Mouse (Mus musculus) ZHBTc4 (cell line): Measurements from ENCODE around the gene Entpd3.
"Not testable (repeated sequence)": the region's sequence is repeated elsewhere in the genome, so short reads cannot be mapped to it uniquely, and the experiment has no call there.

Source experiments
- DNase-seq: peaks from one replicate; pipeline ENCODE4 v3.0.0-alpha.2; 2011; ENCODE audit warnings: low read depth, low spot score

Entpd3 gene

DNA sequence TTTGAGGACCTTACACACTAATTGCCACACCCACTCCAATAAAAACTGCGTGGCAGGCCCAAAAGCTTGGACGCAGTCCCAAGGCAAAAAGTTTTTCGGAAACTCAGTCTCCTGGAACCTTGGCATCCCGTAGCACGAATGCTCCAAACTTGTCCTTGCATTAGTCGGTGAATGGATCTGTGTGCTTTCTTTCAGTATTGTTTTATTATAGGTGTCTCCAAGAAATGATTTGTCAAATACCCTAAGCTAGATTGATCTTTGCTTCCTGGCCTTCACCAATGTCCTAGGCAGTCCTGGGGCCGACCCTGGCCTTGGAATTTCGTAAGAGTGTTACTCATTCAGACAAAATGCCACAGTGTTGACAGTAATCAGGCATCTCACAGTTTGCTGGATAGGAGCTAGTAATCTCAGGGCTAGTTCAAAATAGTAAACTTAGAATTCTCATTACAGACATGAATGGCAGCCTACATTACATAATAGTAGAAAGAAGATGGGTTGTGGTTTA lies 6.1 kb upstream of the Entpd3 start:
- DNase-seq: not testable (repeated sequence)

DNA sequence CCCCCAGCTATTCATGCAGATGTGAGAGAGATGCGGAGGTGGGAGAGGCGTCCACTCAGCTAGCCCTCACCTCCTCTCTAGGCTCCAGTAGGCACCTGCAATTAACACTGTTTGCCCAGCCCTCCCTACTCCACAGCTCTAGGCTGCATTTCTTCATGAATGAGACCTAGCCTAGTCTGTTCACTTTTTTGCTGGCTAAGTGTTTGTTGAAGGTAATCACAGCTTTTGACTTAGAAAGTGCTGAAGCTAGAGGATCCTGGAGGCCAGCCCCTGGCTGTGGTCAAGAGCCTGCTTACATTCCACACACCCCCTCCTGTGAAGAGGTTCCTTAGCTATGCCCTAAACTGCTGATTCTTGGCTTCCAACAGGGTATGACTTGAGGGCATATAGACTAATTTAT lies 1.8 kb downstream of the Entpd3 start:
- no peak for DNase-seq

GRCm38 (mm10) chr9:120542241-120542640 lies 2.6 kb downstream of the Entpd3 start:
- no peak for DNase-seq

- DNase-seq: no peak
Observed at GRCm38 (mm10) chr9:120545994-120546393, 6.4 kb downstream of the Entpd3 start.

DNA sequence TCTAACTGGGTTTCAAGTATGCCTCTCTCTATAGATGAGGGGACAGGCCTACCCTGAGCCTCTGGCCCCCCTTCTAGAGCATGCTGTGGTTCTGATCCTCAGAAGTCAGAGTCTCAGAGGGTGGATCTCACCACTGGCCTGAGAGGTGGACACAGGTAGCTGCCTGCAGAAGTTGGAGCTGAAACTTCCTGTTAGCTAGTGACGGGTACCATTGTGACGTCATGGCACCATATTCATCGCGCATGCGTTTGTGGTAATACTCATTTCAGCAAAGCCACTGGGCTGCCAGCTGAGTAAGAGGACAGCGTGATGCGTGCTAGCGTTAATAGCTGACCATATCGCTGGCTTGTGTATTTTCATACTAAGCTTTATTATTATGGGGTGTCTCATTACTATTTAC lies 6.9 kb downstream of the Entpd3 start:
- DNase-seq: no peak

- DNase-seq: no peak
Observed at GRCm38 (mm10) chr9:120547026-120547668, 7.5 kb downstream of the Entpd3 start.

- DNase-seq: no peak
Observed at GRCm38 (mm10) chr9:120550778-120551177, 11.2 kb downstream of the Entpd3 start.

DNA sequence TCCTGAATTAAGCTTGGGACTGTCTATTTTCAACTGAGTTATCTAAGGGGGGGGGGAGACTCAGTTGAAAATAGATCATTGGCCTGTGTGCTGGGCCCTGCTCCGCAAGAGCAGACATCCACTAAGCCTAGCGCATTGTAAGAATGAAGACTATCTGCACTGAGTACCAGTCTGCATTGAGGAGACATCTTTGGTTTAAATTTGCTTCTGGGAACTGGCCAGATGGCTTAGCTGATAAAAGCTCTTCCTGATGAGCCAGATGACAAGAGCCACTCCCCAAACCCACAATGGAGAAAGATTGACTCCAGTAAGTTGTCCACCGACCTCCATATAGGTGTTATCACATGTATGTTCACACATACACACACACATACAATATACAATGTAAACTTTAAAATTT lies 24.0 kb downstream of the Entpd3 start:
- no peak for DNase-seq

- no peak for DNase-seq
Observed at GRCm38 (mm10) chr9:120564247-120564646, 24.6 kb downstream of the Entpd3 start.

GRCm38 (mm10) chr9:120566384-120566783 lies 26.8 kb downstream of the Entpd3 start:
- DNase-seq: no peak

GRCm38 (mm10) chr9:120568917-120569316 lies 29.3 kb downstream of the Entpd3 start:
- DNase-seq: no peak

GRCm38 (mm10) chr9:120569721-120570333 lies 30.2 kb downstream of the Entpd3 start:
- peak; percentile 79 for DNase-seq

GRCm38 (mm10) chr9:120570334-120570725 lies 30.7 kb downstream of the Entpd3 start:
- no peak for DNase-seq

DNA sequence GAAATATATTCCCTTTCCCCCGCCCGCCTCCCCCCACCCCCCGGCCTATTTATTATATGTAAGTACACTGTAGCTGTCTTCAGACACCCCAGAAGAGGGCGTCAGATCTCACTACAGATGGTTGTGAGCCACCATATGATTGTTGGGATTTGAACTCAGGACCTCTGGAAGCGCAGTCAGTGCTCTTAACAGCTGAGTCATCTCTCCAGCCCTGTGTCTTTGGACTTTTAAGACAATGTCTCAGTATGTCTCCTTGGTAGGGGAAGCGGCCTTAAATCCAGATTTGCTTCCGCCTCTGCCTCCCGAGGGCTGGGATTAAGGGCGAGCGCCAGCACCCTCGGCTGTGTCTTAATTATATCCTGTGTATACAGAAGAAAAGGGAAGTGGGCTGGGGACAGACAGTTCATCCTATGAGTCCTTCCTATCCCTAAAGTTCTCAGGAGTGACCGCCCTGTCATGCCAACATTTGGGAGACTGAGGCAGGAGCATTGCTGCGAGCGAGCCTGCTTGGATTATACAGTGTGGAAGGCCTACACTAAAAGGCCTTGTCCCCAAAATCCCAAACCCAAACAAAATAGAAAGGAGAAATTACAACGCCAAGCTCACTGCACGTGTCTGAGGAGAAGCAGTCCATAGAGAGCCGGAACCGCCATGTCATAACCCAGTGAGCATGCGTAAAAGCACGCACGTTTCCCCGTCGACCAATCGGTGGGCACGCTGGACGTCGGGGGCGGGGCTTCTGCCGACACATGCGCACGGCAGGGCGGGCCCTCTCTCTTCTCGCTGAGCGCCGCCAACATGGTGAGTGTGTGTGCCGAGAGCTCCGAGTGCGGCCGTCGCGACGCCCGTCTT lies 31.3 kb downstream of the Entpd3 start, which contains the start of gene Rpl14:
Gene Rpl14 (plus strand): TSS at position 704 of the 852 bp plus-strand sequence.
- DNase-seq: peak; percentile 98

DNA sequence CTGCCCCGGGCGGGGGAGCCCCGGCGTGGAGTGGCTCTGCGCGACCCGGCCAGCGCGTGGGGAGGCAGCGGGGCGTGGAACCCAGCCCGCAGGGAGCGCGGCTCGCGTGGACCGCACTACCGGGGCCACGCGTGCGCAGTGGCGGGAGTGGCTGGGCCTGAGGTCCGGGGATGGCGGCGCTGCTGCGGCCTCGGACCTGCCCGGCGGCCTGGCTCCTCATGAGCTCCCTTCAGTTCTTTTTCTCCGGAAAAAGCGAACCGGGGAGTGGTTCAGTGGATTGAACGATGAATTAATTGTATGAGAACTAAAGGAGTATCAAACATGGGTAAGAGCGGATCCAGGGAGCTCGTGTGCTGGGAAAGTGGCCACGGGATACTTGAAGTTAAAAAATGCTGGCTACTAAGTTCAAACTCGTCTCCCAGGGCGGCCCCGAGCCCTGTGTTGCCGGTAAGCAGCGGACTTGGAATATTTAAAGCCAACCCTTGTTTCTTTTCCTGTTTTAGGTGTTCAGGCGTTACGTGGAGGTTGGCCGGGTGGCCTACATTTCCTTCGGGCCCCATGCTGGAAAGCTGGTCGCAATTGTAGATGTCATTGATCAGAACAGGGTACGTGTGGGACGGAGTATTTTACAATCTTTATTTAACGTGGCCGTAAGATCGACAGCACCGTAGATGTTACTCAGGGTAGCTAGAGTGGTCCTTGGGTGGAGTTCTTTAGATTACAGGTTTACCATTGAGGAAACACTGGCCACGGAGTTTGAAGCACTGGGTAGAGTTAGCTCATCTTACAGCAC lies 32.2 kb downstream of the Entpd3 start:
- DNase-seq: no peak

DNA sequence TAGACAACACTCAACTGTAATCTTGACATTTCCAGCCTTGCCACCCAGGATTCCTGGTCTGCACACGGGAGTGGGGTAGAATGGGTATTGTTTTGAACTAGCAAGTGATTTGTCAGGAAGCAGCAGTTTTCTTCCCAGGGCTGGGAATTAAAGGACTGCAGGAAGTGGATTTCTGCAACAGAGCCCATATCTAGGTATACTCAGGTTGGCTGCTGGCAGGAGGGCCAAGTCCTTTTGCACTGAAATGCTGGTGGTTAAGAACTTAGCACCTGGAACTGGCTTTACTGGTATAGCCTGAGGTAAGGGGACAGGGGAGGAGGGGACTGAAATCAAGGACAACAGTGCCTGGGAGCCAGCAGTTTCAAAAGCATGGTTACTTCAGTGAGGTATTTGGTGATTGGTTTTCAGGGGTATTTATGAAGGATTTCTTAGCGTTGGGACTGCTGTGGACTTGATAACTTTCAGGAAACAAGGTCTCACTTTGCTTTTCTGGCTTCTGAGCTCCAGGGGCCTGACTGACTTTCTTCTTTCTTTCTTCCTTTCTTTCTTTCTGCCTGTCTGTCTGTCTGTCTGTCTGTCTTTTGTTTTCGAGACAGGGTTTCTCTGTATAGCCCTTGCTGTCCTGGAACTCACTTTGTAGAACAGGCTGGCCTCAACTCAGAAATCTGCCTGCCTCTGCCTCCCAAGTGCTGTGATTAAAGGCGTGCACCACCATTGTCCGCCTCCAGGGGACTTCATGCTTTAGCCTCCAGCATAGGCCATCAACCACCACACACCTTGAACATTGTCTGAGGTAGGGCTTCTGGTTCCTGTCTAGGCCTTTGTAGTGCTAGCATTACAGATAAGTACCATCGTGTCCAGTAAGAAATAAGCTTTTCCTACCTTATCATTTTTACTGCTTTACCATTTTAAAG lies 36.4 kb downstream of the Entpd3 start:
- peak; percentile 86 for DNase-seq

DNA sequence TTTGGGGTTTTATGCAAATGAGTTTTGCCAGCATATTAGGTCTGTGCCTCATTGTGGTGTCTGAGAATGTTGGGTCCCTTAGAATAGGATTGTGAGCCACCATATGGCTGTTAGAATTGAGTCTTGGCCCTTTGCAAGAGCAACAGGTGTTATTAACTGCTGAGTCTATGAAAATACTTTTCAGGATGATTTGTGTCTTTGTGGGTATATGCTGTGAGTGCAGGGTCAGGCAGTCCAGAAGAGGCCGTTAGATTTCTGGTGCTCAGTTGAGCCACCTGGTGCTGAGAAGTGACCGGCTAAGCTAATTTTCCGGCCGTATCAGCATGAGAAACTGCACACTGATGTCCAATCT lies 37.0 kb downstream of the Entpd3 start:
- no peak for DNase-seq

GRCm38 (mm10) chr9:120577133-120577651 lies 37.6 kb downstream of the Entpd3 start:
- DNase-seq: peak; percentile 99

GRCm38 (mm10) chr9:120577706-120578405 lies 38.2 kb downstream of the Entpd3 start:
- DNase-seq: no peak

- DNase-seq: peak; percentile 63
Observed at GRCm38 (mm10) chr9:120578701-120579100, 39.1 kb downstream of the Entpd3 start.
